In the genomic region with DNA sequence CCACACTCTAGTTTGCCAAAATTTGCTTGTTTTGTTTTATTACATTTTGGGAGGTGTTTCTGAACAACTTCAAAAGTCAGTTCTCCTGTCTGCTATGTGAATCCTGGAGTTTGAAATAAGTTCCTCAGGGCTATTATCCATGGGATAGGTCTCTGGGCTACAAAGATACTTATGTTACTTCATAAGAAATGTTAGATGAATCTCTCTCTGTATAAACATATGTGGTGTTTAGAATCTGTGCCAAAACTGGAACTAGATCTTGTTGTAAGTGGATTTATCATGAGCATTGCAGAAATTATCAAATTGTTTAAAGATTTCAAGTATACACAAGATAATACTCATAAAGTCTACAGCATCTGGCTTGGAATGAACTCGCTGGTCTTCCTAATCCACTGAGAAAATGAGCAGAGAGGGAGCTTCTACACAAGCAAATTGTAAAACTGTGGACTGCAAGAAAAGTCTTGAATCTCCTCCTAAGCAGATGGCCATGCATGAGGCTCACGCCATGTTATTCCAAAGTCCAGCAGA, we compare ENCODE assay signal across 18 mouse cellular contexts.
"Had no signal": no experiment of that assay in that cellular context is flagged by ENCODE, and none has a peak within 500 bp of the region (broad histone marks: within the 10 kb centered on the region; RNA-seq: fewer than 3 reads in every experiment).

No protein-coding gene starts in this region.

- H3K9me3 ChIP-seq: liver, embryonic 12.5 days; midbrain, embryonic 10.5 days; midbrain, embryonic 12.5 days; neural tube, embryonic 13.5 days; neural tube, embryonic 15.5 days had no signal

- H3K36me3 ChIP-seq: liver, embryonic 12.5 days; midbrain, embryonic 10.5 days; midbrain, embryonic 12.5 days; neural tube, embryonic 13.5 days; neural tube, embryonic 15.5 days had no signal

- H3K9ac ChIP-seq: liver, embryonic 12.5 days; liver, embryonic 14.5 days; midbrain, embryonic 12.5 days; neural tube, embryonic 13.5 days; neural tube, embryonic 15.5 days had no signal

- DNase-seq: lung, adult 2 months; lung, postnatal 10 days; lung, postnatal 4 days; midbrain, embryonic 14.5 days; retina, postnatal 1 day; right cerebral cortex, adult 18-20 months; right cerebral cortex, postnatal 25 days; thymus, adult 18-20 months; thymus, postnatal 14 days; thymus, postnatal 36 days had no signal

- H3K4me1 ChIP-seq: liver, embryonic 12.5 days; midbrain, embryonic 10.5 days; midbrain, embryonic 12.5 days; neural tube, embryonic 13.5 days; neural tube, embryonic 15.5 days had no signal

- H3K27ac ChIP-seq: liver, embryonic 12.5 days; liver, embryonic 14.5 days; midbrain, embryonic 10.5 days; midbrain, embryonic 12.5 days; neural tube, embryonic 13.5 days; neural tube, embryonic 15.5 days had no signal

- H3K4me3 ChIP-seq: liver, embryonic 12.5 days; midbrain, embryonic 10.5 days; midbrain, embryonic 12.5 days; myocyte; neural tube, embryonic 13.5 days; neural tube, embryonic 15.5 days had no signal

- H3K27me3 ChIP-seq: liver, embryonic 12.5 days; midbrain, embryonic 12.5 days; neural tube, embryonic 13.5 days; neural tube, embryonic 15.5 days had no signal

- H3K4me2 ChIP-seq: liver, embryonic 12.5 days; midbrain, embryonic 12.5 days; neural tube, embryonic 13.5 days; neural tube, embryonic 15.5 days had no signal

- ATAC-seq: liver, embryonic 12.5 days; midbrain, embryonic 16.5 days had no signal
